Mouse (Mus musculus) neural tube, embryonic 13.5 days (tissue): ENCODE measurements at regions not wholly inside any gene's neighbourhood (a gene's known extent, or its start where the extent isn't known, plus 50 kb on each side); places are given as distances from the start of the nearest gene placed in this dataset.
A peak's percentile ranks its signal among the peaks of the same experiment; 100 is the strongest.

ENCODE experiments used
- ATAC-seq: fragments of 200-750 bp; cut with Nextera tagmentation; 2 replicates; pipeline ENCODE4 v1.8.0; 2017; ENCODE audit warnings: low read depth, mild to moderate bottlenecking, moderate TSS enrichment, moderate library complexity
- H3K27ac ChIP-seq: fragments of 300-500 bp; sonication (generic); replicated peaks from 2 replicates; pipeline ENCODE4 v1.5.1; 2015; ENCODE audit warnings: moderate library complexity, mild to moderate bottlenecking, inconsistent platforms
- H3K27me3 ChIP-seq: fragments of 300-500 bp; sonication (generic); 2 replicates; pipeline ENCODE4 v1.6.1; 2015; ENCODE audit warnings: mild to moderate bottlenecking, inconsistent platforms
- H3K36me3 ChIP-seq: fragments of 300-500 bp; sonication (generic); 2 replicates; pipeline ENCODE4 v1.6.1; 2015; ENCODE audit warnings: mild to moderate bottlenecking, inconsistent platforms
- H3K4me1 ChIP-seq: fragments of 300-500 bp; sonication (generic); replicated peaks from 2 replicates; pipeline ENCODE4 v1.6.1; 2015; ENCODE audit warnings: inconsistent platforms
- H3K4me2 ChIP-seq: fragments of 300-500 bp; sonication (generic); 2 replicates; pipeline ENCODE4 v1.6.1; 2015; ENCODE audit warnings: inconsistent platforms, mild to moderate bottlenecking, moderate library complexity
- H3K4me3 ChIP-seq: fragments of 300-500 bp; sonication (generic); 2 replicates; pipeline ENCODE4 v1.5.1; 2015; ENCODE audit warnings: mild to moderate bottlenecking, inconsistent platforms
- H3K9ac ChIP-seq: fragments of 300-500 bp; sonication (generic); 2 replicates; pipeline ENCODE4 v1.6.1; 2015; ENCODE audit warnings: moderate library complexity, mild to moderate bottlenecking, inconsistent platforms
- H3K9me3 ChIP-seq: fragments of 300-500 bp; sonication (generic); 2 replicates; pipeline ENCODE4 v1.6.1; 2016; ENCODE audit warnings: inconsistent platforms
- WGBS: fragments of 180-500 bp; shearing (Covaris S2); methylation state at CpG from one replicate; pipeline ENCODE4 v1.1.7; 2015; 5-methylcytosine and 5-hydroxymethylcytosine counted together

DNA sequence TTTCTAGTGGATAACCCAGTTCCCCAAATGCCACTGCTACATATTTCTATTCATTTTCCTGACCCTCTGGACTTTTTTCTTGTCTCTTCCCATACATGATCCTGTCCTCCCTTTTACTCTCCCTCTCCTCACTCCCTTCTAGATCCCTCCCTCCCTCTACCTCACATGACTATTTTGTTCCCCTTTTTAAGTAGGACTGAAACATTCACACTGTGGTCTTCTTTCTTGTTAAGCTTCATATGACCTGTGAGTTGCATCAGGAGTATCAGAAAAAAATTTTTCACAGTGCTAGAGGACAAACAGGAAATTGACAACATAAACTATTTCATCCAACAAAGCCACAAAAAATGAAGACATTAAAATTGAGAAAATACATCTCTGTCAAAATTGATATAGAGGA lies 797.5 kb downstream of the Ndufa4 start:
- no peaks in the 10 kb centered on the region for H3K36me3 ChIP-seq
- no peak overlapping the region for H3K4me3 ChIP-seq
- H3K4me2 ChIP-seq = no peak overlapping the region

DNA sequence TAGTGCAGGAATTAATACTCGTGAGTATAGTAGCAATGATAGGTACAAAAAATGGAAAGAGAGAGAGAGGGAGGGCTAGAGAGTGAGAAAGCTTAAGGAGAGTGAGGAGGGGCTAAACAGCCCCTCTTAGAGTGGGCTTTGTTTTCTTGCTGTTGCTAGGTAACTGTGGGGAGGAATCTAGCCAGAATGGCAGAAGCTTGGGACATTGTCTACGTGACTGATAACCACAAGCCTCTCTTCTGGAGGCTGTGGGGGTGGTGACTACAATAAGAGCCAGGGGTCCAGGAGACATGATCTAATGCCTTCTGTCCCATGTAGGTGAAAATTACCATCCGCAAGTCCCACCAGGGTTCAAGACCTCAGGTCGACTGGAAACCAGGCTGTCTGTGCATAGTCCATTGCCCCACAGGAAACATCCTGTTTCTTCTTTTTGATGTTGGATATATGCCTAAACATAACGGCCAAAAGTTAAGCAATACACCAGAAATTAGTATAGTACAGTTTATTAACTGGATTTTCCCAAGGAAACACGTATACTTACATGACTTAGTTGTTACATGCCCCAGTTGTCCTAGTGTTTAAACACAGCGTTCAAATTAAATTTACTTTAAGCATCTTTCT lies 798.8 kb downstream of the Ndufa4 start:
- Histone ChIP-seq H3K4me1 (no peaks in the 10 kb centered on the region), H3K27ac (no peak overlapping the region), H3K4me2 (no peak overlapping the region), H3K9me3 (no peaks in the 10 kb centered on the region), H3K9ac (no peak overlapping the region), H3K27me3 (no peaks in the 10 kb centered on the region), H3K4me3 (no peak overlapping the region), H3K36me3 (no peaks in the 10 kb centered on the region)
- WGBS = 55% methylated on average over 7 of the region's 7 CpGs
- ATAC-seq = no peak

More for the DNA sequence above, 797.5 kb downstream of the Ndufa4 start:
- no peak overlapping the region for H3K9ac ChIP-seq
- H3K4me1 ChIP-seq = no peaks in the 10 kb centered on the region
- no peak overlapping the region for H3K27ac ChIP-seq
- H3K9me3 ChIP-seq = no peaks in the 10 kb centered on the region
- H3K27me3 ChIP-seq = no peaks in the 10 kb centered on the region
- no peak for ATAC-seq

DNA sequence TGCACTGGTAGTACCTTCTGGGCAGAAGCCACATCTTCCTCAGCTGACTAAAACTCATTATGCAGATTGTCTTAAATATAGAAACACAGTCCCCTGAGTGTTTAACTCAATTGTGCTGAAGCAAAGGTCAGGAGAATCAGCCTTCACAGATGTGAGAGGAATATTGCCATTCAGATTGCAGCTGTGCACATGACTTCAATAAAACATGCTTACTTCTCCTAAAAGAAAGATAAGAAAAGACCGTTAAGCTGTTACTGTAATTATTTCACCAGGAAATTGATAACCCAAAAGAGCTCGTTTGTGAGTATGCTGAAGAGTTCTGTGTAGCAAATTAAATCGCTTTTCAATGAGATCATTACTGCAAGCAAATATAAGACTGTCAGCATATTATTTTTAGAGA lies 803.9 kb downstream of the Ndufa4 start:
- H3K36me3 ChIP-seq = no peaks in the 10 kb centered on the region
- H3K9ac ChIP-seq = no peak overlapping the region
- 57% methylated on average over 3 of the region's 3 CpGs for WGBS
- no peak overlapping the region for H3K4me2 ChIP-seq
- H3K27ac ChIP-seq = no peak overlapping the region
- ATAC-seq = no peak
- no peaks in the 10 kb centered on the region for H3K9me3 ChIP-seq
- H3K27me3 ChIP-seq = no peaks in the 10 kb centered on the region
- 0 out of 2 replicates have a peak, but pooled peaks cover 3% of the 10 kb centered on the region for H3K4me1 ChIP-seq
- no peak overlapping the region for H3K4me3 ChIP-seq

DNA sequence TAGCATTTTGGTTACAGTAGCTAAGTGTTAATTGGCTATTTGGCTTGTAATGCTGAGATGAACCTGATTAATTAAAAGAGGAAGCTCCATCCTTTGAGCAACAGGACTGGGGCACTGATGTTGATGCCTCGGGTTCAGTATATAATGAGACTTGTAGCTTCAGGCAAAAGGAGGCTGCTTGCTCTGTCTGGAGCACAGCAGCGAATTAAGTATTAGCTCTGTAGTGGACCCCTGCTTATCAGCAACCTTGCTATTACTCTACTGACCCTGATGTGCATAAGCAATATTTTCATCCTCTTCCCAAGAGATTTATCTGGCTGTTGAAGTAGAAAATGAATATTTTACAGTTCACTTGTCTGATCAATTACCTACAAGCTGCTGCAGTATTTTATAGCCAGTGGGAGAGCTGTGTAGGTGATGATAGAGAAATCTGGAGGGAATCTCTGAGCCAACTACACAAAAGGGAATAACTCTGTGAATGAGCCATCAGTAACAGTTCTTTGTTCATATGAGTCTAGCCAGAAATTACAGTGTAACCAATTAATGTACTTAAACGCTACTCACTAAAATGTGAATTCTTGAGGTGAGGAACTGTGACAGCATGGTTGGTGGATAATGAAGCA lies 846.2 kb downstream of the Ndufa4 start:
- no peaks in the 10 kb centered on the region for H3K27me3 ChIP-seq
- no peaks in the 10 kb centered on the region for H3K9me3 ChIP-seq
- H3K36me3 ChIP-seq = no peaks in the 10 kb centered on the region
- 0 out of 2 replicates have a peak, but pooled peaks cover 9% of the 10 kb centered on the region for H3K4me1 ChIP-seq
- ATAC-seq = peak; percentile 93
- no peak overlapping the region for H3K4me3 ChIP-seq
- H3K9ac ChIP-seq = no peak overlapping the region
- H3K4me2 ChIP-seq = no peak overlapping the region
- peak overlapping the region; percentile 65; the same call in 1 of the 2 replicates for H3K27ac ChIP-seq
- 43% methylated on average over 3 of the region's 3 CpGs for whole genome bisulfite sequencing
